Mouse (Mus musculus): Measurements from ENCODE around the gene Neurl3.

DNA sequence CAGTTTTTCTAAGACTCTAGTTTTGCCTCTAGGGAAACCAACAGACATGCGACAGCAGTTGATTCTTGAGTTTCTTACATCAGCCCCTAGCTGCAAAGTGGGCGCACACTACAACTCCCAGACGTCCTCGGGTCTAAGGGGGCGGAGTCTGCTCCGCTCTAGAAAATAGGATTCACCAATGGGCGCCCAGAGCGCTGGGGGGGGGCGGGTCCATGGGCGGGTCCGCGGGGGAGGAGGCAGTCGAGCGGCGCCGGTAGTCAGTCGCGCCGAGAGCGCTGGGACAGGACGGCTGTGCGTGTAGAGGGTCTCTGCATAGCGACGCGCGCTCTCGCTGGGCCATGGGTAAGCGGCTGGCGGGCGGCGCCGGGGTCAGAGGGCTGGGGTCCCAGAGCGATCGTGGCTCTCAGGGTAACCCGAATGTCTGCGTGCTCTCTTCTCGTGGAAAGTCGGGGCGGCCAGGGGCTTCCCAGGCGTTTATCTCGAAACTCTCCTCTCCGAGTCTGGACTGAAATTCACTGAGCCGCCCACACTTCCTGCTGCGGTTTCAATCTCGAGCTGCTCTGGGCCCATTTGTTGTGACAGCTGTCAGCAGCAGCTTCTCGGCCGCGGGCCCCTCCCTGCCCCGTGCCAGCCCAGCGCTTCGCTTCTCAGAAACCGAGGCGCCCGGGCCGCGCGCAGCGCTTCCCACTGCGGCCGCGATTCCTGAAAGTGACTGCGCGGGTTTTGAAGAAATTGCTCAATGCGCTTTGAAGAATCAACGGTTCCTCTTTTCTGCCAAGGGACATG, 33.2 kb upstream of the Neurl3 start, which contains the start of gene Arid5a:
- TF ChIP-seq CTCF (IDR thresholded peaks at IDR 0.05; ENCODE audit: control insufficient read depth, insufficient read depth, insufficient replicate concordance, low read depth, low read length) (no peak), POLR2A (IDR thresholded peaks at IDR 0.05; ENCODE audit: control insufficient read depth, low read depth, low read length) (peak; percentile 99)

Data from testis, adult 2 months (tissue).